Mouse (Mus musculus) lung, postnatal 4 days (tissue): ENCODE results near the gene Olfr732.

Experiments used
- DNase-seq, 2 experiments: peaks; one replicate each; pipeline ENCODE4 v3.0.0; 2021

Olfr732 gene

DNA sequence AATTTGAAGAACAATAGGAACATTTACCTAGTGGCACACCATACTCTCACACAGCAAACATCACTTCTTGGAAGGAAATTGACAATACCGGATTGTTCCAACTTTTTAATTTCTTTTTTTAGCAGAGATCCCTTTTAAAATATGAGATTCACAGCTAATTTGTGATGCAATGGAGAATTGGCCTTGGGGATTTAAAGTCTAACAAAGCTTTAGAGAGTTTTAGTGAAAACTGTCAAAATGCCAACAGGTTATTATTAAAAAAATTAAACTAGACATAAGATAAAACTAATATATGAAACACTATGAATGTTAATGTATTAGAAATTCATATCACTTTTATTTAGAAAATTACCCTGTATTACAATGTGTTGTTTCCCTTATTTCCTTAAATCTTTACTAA is at the start of gene Olfr732:
Gene Olfr732 (minus strand): TSS at position 101 of the 400 bp plus-strand sequence.
- no peak for DNase-seq

GRCm38 (mm10) chr14:50326661-50327060 is 42.7 kb upstream of the Olfr732 start, which contains the start of gene Olfr734:
TSS of gene Olfr734 (minus strand) at chr14:50326761.
- DNase-seq: no peak

- no peak for DNase-seq
These were observed 17.4 kb upstream of the Olfr732 start, which contains the start of gene Olfr733 for GRCm38 (mm10) chr14:50301422-50301821. TSS of gene Olfr733 (minus strand) at chr14:50301522.

DNA sequence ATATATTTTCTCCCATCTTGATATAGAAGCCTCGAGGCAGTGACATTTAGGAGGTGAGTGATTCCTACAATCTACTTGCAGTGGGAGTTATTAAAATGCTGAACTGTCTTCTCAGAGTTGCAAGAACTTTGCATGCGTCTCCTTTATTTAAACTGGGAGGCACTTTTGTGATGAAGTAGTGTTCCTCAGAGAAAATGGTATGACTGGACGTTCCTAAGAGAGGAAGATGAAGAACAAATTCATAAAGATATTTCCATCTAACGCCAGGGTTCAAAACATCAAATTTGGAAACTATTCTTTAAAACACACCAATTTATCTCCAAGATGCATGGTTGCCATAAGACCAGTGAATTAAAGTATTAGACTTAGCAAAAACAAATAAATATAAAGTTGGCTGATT is 42.2 kb downstream of the Olfr732 start, which contains the start of gene Olfr731:
Gene Olfr731 (minus strand): TSS at position 101 of the 400 bp plus-strand sequence.
- DNase-seq: no peak
